Mouse (Mus musculus): ENCODE measurements around the gene 4921507P07Rik. TPM values are rescaled to one million over a fixed set of nuclear protein-coding genes. Genes with fewer than 3 reads are reported as not detected.

The 4921507P07Rik gene
- polyA plus RNA-seq, 1 experiment from 2014 or later, result 2.8 TPM

DNA sequence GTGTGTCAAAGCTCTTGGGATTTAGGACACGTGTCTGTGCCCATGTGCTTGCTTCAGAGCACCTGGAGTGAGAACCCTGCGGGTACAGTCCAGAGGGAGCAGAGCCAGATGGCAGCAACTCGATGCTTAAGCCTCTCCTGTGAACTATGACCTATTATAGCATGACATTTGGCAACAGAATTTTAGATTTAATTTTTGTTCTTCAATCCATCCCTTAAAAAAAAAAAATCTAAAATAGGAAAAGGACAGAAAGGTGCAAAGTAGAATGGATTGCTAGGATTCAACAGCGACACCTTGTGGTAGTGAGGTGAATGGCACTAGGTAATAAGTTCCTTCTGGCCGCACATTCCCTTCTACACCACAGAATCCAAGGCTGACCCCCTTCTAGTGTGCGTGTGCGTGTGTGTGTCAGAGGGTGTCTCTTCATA is 69.8 kb downstream of the 4921507P07Rik start:
- ATAC-seq (ENCODE audit: low FRiP score) (peak; percentile 46; the same call in 1 of the 2 replicates), DNase-seq (ENCODE audit: low spot score) (peak; percentile 88)
- Histone ChIP-seq H3K36me3 (replicated peaks; ENCODE audit: control insufficient read depth, insufficient read depth) (no peaks in the 10 kb centered on the region), H3K4me3 (replicated peaks; ENCODE audit: low read length) (no peak overlapping the region), H3K27me3 (ENCODE audit: control insufficient read depth, insufficient read depth, low read length) (no peaks in the 10 kb centered on the region), H3K9me3 (ENCODE audit: control insufficient read depth, low read length) (no peaks in the 10 kb centered on the region), H3K4me2 (replicated peaks) (no peak overlapping the region), H3K9ac (no peak overlapping the region), H3K27ac (no peak overlapping the region), H3K4me1 (replicated peaks; ENCODE audit: control insufficient read depth, insufficient read depth, low read length) (0 out of 2 replicates have a peak, but pooled peaks cover 4% of the 10 kb centered on the region)
- 18% methylated on average over 7 of the region's 7 CpGs for WGBS

GRCm38 (mm10) chr6:50525846-50526245 is 70.6 kb downstream of the 4921507P07Rik start:
- Histone ChIP-seq H3K4me2 (replicated peaks) (no peak overlapping the region), H3K9me3 (ENCODE audit: control insufficient read depth, low read length) (no peaks in the 10 kb centered on the region), H3K4me3 (replicated peaks; ENCODE audit: low read length) (no peak overlapping the region), H3K27me3 (ENCODE audit: control insufficient read depth, insufficient read depth, low read length) (no peaks in the 10 kb centered on the region), H3K27ac (no peak overlapping the region), H3K36me3 (replicated peaks; ENCODE audit: control insufficient read depth, insufficient read depth) (no peaks in the 10 kb centered on the region), H3K9ac (no peak overlapping the region), H3K4me1 (replicated peaks; ENCODE audit: control insufficient read depth, insufficient read depth, low read length) (0 out of 2 replicates have a peak, but pooled peaks cover 4% of the 10 kb centered on the region)
- WGBS, result 72% methylated on average over 8 of the region's 8 CpGs
- no peak for ATAC-seq (ENCODE audit: low FRiP score)
- no peak for DNase-seq (ENCODE audit: low spot score)

DNA sequence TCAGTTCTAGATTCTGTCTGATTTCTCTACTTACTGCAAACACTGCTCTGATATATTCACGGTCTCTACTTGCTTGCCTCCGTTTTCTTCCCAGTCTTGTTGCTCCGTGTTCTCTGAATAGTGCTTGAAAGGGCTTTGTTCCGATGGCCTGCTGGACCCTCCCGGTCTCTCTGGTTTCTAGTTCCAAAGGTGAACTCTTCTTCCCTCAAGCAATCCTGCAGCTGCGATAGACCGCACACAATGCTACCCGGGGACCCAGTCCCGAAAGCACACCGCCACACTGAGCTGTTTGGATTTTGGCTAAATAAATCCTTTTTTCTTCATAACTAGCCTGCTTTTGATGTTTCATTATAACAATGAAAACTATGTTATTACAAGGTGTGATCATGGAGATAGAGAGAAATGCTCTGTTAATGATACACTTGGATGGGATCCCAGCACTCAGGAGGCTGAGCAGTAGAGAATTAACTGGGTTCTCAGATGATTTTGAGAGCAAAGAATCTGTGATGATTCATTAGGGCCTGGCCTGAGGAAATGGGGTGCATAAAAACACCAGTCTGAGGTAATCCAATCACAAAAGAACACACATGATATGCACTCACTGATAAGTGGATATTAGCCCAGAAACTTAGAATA is 72.1 kb downstream of the 4921507P07Rik start:
- Histone ChIP-seq H3K36me3 (replicated peaks; ENCODE audit: control insufficient read depth, insufficient read depth) (no peaks in the 10 kb centered on the region), H3K4me1 (replicated peaks; ENCODE audit: control insufficient read depth, insufficient read depth, low read length) (0 out of 2 replicates have a peak, but pooled peaks cover 4% of the 10 kb centered on the region), H3K4me2 (replicated peaks) (no peak overlapping the region), H3K27me3 (ENCODE audit: control insufficient read depth, insufficient read depth, low read length) (no peaks in the 10 kb centered on the region), H3K27ac (no peak overlapping the region), H3K9me3 (ENCODE audit: control insufficient read depth, low read length) (no peaks in the 10 kb centered on the region), H3K4me3 (replicated peaks; ENCODE audit: low read length) (no peak overlapping the region), H3K9ac (no peak overlapping the region)
- WGBS, result 86% methylated on average over 10 of the region's 10 CpGs
- DNase-seq (ENCODE audit: low spot score), result no peak
- ATAC-seq (ENCODE audit: low FRiP score), result no peak

Small RNAs within 50 kb of the gene (microRNA-seq; reads per million reads assigned to microRNA genes)
- not detected for gene Mir6371

Other genes starting within 250 kb of the 4921507P07Rik start
- gene Osbpl3, start 140.4 kb downstream of the 4921507P07Rik start, polyA plus RNA-seq (2014; fragmentation: Nextera tagmentation; extraction: Ambion mirVana), result 3.9 and 4.2 TPM in 2 replicates
- gene Cycs, start 30.1 kb downstream of the 4921507P07Rik start, polyA plus RNA-seq (2014; fragmentation: Nextera tagmentation; extraction: Ambion mirVana), result 77.2 and 83.7 TPM in 2 replicates
- 0.26 and 0.41 TPM in 2 replicates for gene Npvf, start 57.8 kb upstream of the 4921507P07Rik start, polyA plus RNA-seq (2014; fragmentation: Nextera tagmentation; extraction: Ambion mirVana)